Mouse (Mus musculus): ENCODE data around the gene Armh1. TPM values are rescaled to one million over a fixed set of nuclear protein-coding genes. Genes with fewer than 3 reads are reported as not detected.

Gene Armh1
- polyA plus RNA-seq (2014; fragmentation: Illumina TruSeq; extraction: RNeasy Lipid Tissue Mini Kit (QIAGEN cat#74804); ENCODE audit: low replicate concordance): not detected

GRCm38 (mm10) chr4:117251801-117252316 lies at the start of gene Armh1, which contains the start of gene Tmem53:
Gene Armh1 (minus strand): TSS chr4:117252125.
Gene Tmem53 (plus strand): TSS chr4:117251951.

DNA sequence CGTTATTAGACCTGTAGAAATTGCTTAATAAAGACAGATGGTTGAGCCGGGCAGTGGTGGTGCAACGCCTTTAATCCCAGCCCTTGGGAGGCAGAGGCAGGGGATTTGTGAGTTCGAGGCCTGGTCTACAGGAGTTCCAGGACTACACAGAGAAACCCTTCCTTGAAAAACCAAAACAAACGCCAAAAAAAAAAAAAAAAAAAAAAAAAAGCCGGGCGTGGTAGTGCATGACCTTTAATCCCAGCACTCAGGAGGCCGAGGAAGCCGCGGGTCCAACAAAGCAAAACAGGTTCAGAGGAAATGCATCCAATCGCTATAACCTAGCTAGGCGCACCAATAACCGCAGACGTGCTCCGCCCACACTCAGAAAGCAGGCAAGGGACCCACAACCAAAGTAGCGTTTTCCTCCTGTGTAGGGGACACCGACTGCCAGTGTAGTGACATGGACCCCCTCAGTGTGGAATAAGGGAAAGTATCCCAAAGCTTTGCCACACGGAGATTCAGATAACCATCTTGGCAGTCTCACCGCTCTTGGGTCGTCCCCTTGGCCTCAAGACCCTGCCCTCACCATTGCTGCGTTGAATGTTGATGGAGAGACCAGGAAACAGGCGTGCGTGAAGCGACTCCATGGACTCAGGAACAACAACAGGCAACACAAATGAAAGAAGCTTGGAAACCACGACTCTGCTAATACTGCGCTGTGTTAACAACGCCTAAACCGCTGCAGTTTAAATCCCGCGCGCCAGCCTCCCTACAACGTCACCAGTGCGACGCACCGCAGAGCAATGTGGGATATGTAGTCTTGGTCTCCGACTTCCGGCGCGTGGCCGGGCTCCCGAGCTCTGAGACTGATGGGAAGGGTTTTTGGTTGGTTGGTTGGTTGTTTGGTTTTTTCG lies 69.8 kb downstream of the Armh1 start, which contains the start of gene Kif2c:
TSS of gene Kif2c (minus strand) at position 777 of the 896 bp plus-strand sequence.

Other genes starting within 250 kb of the Armh1 start
- gene Eif2b3, start 232.7 kb downstream of the Armh1 start, polyA plus RNA-seq (2014; fragmentation: Illumina TruSeq; extraction: RNeasy Lipid Tissue Mini Kit (QIAGEN cat#74804); ENCODE audit: low replicate concordance): 6.3 TPM
- gene Ptch2, start 156.1 kb downstream of the Armh1 start, polyA plus RNA-seq (2014; fragmentation: Illumina TruSeq; extraction: RNeasy Lipid Tissue Mini Kit (QIAGEN cat#74804); ENCODE audit: low replicate concordance): not detected
- gene Btbd19, start 126.4 kb downstream of the Armh1 start, polyA plus RNA-seq (2014; fragmentation: Illumina TruSeq; extraction: RNeasy Lipid Tissue Mini Kit (QIAGEN cat#74804); ENCODE audit: low replicate concordance): 1.0 TPM
- not detected for gene Tctex1d4, start 125.3 kb downstream of the Armh1 start, polyA plus RNA-seq (2014; fragmentation: Illumina TruSeq; extraction: RNeasy Lipid Tissue Mini Kit (QIAGEN cat#74804); ENCODE audit: low replicate concordance)
- gene Plk3, start 118.2 kb downstream of the Armh1 start, polyA plus RNA-seq (2014; fragmentation: Illumina TruSeq; extraction: RNeasy Lipid Tissue Mini Kit (QIAGEN cat#74804); ENCODE audit: low replicate concordance): 0.26 TPM
- gene Rps8, start 95.9 kb downstream of the Armh1 start, polyA plus RNA-seq (2014; fragmentation: Illumina TruSeq; extraction: RNeasy Lipid Tissue Mini Kit (QIAGEN cat#74804); ENCODE audit: low replicate concordance): 29.6 TPM
- gene Kif2c, start 69.5 kb downstream of the Armh1 start, polyA plus RNA-seq (2014; fragmentation: Illumina TruSeq; extraction: RNeasy Lipid Tissue Mini Kit (QIAGEN cat#74804); ENCODE audit: low replicate concordance): 2.5 TPM
- 0.45 TPM for gene Tmem53, start 174 bp downstream of the Armh1 start, polyA plus RNA-seq (2014; fragmentation: Illumina TruSeq; extraction: RNeasy Lipid Tissue Mini Kit (QIAGEN cat#74804); ENCODE audit: low replicate concordance)
- 4.8 TPM for gene Rnf220, start 244.9 kb upstream of the Armh1 start, polyA plus RNA-seq (2014; fragmentation: Illumina TruSeq; extraction: RNeasy Lipid Tissue Mini Kit (QIAGEN cat#74804); ENCODE audit: low replicate concordance)